Mouse (Mus musculus): Measurements from ENCODE around the gene Gm33543.

The Gm33543 gene

DNA sequence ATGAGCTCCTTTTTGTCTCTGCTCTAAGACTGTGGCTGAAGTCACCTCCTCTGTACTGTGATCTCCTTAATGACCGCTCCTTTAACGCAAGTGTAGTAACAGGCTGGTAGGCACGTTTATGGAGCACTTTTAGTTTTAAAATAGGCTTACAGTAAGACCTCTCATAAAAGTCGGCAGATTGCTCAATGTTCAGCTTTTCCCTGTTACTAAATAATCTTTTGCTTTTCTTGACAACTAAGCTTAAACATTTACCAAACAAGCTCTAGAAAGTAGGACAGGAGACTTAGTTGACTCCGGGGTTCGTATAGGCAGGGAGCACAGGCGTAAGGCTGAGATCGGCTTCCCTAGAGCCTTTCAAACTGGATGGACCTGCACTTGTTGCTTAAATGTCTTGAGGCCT, 64.1 kb downstream of the Gm33543 start:
- DNase-seq (ENCODE audit: low spot score in 2 of 2) = no peak

DNA sequence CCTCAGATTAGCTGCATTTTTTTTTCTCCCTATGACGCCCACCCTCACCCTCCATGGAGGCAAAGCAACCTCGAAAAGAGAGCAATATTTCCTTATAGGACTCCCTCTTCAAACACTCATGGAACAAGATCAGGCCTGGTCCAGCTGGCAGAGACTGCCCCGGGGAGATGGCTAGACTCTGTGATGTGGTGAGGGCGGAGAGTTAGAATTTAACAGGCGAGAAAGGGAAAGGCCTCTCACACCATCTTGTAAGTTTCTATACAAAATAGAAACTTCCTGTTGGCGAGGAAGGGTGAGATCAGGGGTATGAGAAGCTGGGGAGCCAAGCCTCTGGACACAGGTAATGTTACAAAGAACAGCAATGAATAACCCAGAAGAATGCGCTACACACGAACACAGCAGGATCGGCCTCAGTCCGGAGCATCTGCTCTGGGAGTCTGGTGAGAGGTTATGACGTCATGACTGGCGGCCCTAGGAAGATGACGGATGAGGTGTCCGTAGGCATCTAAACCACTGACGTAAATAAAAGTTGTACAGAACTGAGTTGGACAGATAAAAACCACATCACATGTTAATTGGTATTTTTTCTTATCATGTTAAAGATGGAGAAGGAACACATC, 64.9 kb downstream of the Gm33543 start:
- no peak for DNase-seq (ENCODE audit: low spot score in 2 of 2)

GRCm38 (mm10) chr10:95777071-95777470, 65.7 kb downstream of the Gm33543 start:
- no peak for DNase-seq (ENCODE audit: low spot score in 2 of 2)

DNA sequence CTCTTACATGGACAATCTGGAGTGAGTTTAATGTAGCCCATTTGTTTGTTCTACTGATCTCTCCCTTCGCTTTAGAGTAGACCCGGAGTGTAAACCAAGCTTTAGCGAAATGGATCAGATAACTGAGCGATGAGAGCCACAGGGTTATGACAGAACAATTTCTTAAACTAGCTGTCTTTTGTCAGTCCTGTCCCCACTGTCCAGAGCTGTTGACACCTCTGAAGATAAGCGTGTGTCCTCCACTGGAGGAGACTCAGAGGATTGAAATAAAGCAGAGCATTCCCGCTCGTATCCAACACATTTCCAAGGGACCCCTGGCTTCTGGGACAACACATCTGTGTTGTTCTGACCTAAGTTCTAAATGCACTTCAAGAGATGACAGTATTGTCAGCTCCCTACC, 67.9 kb downstream of the Gm33543 start:
- no peak for DNase-seq (ENCODE audit: low spot score in 2 of 2)

- no peak for DNase-seq (ENCODE audit: low spot score in 2 of 2)
Measured at GRCm38 (mm10) chr10:95774001-95774628, 68.6 kb downstream of the Gm33543 start.
